Mouse (Mus musculus): ENCODE measurements around the gene Tmem238. TPM values are rescaled to one million over a fixed set of nuclear protein-coding genes. Genes with fewer than 3 reads are reported as not detected.

The Tmem238 gene
- polyA plus RNA-seq, 1 experiment from 2014 or later: 3.0 TPM

DNA sequence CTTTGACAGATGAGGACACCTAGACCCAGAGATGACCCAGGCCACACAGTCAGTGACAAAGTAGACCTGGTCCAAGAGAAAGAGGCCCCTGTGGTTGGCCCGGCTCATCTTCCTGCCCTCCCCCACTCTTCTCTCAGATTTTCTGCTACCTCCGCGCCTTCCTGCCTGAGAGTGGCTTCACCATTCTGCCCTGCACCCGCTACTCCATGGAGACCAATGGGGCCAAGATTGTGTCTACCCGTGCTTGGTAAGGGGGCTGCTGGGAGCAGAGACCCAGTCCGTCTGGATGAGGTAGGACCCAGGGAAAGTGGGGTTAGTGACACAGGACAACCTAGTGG is 47.0 kb downstream of the Tmem238 start:
- Histone ChIP-seq H3K27me3 (ENCODE audit: control insufficient read depth, insufficient read depth, low read length) (no peaks in the 10 kb centered on the region), H3K4me2 (ENCODE audit: low read length) (no peak overlapping the region), H3K9me3 (ENCODE audit: control insufficient read depth, low read length) (no peaks in the 10 kb centered on the region), H3K4me3 (ENCODE audit: control insufficient read depth in 1 of 2, insufficient read depth in 1 of 2, low read depth in 1 of 2, low read length in 2 of 2) (no peak overlapping the region), H3K9ac (ENCODE audit: low read length) (no peak overlapping the region), H3K27ac (replicated peaks in 1 of 2; ENCODE audit: control insufficient read depth in 1 of 2, insufficient read depth in 1 of 2, low read depth in 2 of 2, low read length in 2 of 2) (no peak overlapping the region), H3K36me3 (ENCODE audit: control insufficient read depth, insufficient read depth, low read length) (peaks cover 49% of the 10 kb centered on the region), H3K4me1 (ENCODE audit: control insufficient read depth in 2 of 2, insufficient read depth in 2 of 2, low read length in 2 of 2) (peaks cover 12 to 24% of the 10 kb centered on the region in 2 experiments)
- ATAC-seq (ENCODE audit: insufficient number of reproducible peaks, insufficient read depth, low FRiP score, low read depth): no peak
- WGBS: 85% methylated on average over 6 of the region's 6 CpGs

DNA sequence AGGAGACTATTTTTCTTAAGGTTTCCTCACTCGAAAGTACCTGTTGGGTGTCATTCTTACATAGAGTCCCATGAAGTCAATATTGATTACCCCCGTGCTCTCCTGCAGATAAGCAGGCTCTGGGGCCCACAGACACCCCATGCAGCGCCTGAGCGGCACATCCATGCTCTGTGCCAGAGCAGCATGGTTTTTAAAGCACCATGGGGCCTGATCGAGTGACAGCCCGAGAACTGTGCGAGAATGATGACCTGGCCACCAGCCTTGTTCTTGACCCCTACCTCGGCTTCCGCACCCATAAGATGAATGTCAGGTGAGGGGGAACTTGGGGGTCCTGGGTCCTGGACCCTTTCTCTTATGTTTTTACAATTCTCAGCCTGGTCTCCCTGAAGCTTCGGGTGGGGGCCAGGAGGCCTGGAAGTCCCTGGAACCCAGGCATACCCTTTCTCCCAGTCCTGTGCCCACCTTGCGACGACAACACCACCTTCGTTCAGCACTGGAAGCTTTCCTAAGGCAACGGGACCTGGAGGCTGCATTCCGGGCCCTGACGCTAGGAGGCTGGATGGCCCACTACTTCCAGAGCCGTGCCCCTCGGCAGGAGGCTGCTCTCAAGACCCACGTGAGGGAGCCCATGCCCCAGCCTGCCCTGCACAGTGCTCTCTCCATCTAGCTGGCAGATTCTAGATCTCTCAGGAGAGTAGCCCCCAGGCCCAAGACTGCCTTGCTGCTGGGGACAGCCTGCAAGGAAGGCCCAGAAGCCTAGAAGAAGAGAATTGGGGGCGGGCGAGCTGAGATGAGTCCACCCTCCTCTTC is 47.6 kb downstream of the Tmem238 start:
- no peak for ATAC-seq (ENCODE audit: insufficient number of reproducible peaks, insufficient read depth, low FRiP score, low read depth)
- Histone ChIP-seq H3K9me3 (ENCODE audit: control insufficient read depth, low read length) (no peaks in the 10 kb centered on the region), H3K4me2 (ENCODE audit: low read length) (peak overlapping the region; percentile 72), H3K4me3 (ENCODE audit: control insufficient read depth in 1 of 2, insufficient read depth in 1 of 2, low read depth in 1 of 2, low read length in 2 of 2) (peak overlapping the region in 1 of 2 experiments; percentile 81; a peak in 2 of 4 replicates), H3K36me3 (ENCODE audit: control insufficient read depth, insufficient read depth, low read length) (peaks cover 47% of the 10 kb centered on the region), H3K4me1 (ENCODE audit: control insufficient read depth in 2 of 2, insufficient read depth in 2 of 2, low read length in 2 of 2) (peaks cover 12 to 24% of the 10 kb centered on the region in 2 experiments), H3K27me3 (ENCODE audit: control insufficient read depth, insufficient read depth, low read length) (no peaks in the 10 kb centered on the region), H3K27ac (replicated peaks in 1 of 2; ENCODE audit: control insufficient read depth in 1 of 2, insufficient read depth in 1 of 2, low read depth in 2 of 2, low read length in 2 of 2) (peak overlapping the region; percentile 92 to 93), H3K9ac (ENCODE audit: low read length) (peak overlapping the region; percentile 91)
- 83% methylated on average over 21 of the region's 21 CpGs for WGBS

DNA sequence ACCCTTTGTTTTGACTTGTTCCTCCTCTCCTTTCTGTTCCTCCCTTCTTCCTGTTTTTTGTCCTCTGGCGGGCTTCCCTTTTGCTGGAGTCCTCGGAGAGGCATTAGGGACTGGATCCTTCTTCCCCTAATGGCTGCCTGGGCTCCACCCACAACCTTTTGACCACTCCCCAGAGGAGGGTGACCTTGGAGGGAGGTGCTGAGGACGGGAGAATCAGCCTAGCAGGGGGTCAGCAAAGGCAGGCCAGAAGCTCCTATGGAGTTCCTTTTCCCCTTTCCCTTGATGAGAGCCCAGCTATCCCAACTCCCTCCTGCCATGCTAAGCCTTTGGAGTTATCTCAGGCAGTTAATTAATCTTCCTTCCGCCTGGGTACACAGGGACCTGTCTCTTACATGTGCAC is 48.3 kb downstream of the Tmem238 start:
- Histone ChIP-seq H3K27ac (replicated peaks in 1 of 2; ENCODE audit: control insufficient read depth in 1 of 2, insufficient read depth in 1 of 2, low read depth in 2 of 2, low read length in 2 of 2) (peak overlapping the region; percentile 92 to 93), H3K27me3 (ENCODE audit: control insufficient read depth, insufficient read depth, low read length) (no peaks in the 10 kb centered on the region), H3K4me1 (ENCODE audit: control insufficient read depth in 2 of 2, insufficient read depth in 2 of 2, low read length in 2 of 2) (peaks cover 12 to 24% of the 10 kb centered on the region in 2 experiments), H3K36me3 (ENCODE audit: control insufficient read depth, insufficient read depth, low read length) (peaks cover 40% of the 10 kb centered on the region), H3K9ac (ENCODE audit: low read length) (peak overlapping the region; percentile 91), H3K9me3 (ENCODE audit: control insufficient read depth, low read length) (no peaks in the 10 kb centered on the region), H3K4me3 (ENCODE audit: control insufficient read depth in 1 of 2, insufficient read depth in 1 of 2, low read depth in 1 of 2, low read length in 2 of 2) (peak overlapping the region; percentile 81 to 85), H3K4me2 (ENCODE audit: low read length) (peak overlapping the region; percentile 72)
- no peak for ATAC-seq (ENCODE audit: insufficient number of reproducible peaks, insufficient read depth, low FRiP score, low read depth)
- 7% methylated on average over 4 of the region's 4 CpGs for WGBS

DNA sequence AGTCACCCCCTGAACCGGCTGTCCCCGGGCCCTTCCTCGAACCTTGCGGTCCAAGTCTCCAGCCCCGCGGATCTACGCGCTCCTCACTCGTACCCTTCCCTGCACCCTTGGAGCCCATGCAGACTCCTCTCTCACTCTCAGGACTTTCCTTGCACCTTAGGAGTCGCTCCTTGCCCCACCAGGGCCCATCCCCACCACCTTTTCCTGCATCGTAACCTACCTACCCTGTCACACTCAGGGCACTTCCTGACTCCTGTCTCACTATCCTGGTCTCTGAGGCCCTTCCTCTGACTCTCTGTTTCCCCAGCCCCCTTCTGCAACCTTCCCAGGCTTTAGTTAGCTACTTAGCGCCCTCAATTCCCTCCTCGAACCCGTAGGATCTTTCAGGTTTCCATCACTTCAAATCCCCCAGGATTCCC is 49.1 kb downstream of the Tmem238 start:
- peak overlapping the region; percentile 91 for H3K9ac ChIP-seq (ENCODE audit: low read length)
- H3K27ac ChIP-seq (replicated peaks in 1 of 2; ENCODE audit: control insufficient read depth in 1 of 2, insufficient read depth in 1 of 2, low read depth in 2 of 2, low read length in 2 of 2): peak overlapping the region; percentile 92 to 93
- H3K4me2 ChIP-seq (ENCODE audit: low read length): peak overlapping the region; percentile 72
- peak; percentile 2; the same call in 1 of the 2 replicates for ATAC-seq (ENCODE audit: insufficient number of reproducible peaks, insufficient read depth, low FRiP score, low read depth)
- H3K27me3 ChIP-seq (ENCODE audit: control insufficient read depth, insufficient read depth, low read length): no peaks in the 10 kb centered on the region
- peaks cover 31% of the 10 kb centered on the region for H3K36me3 ChIP-seq (ENCODE audit: control insufficient read depth, insufficient read depth, low read length)
- H3K4me3 ChIP-seq (ENCODE audit: control insufficient read depth in 1 of 2, insufficient read depth in 1 of 2, low read depth in 1 of 2, low read length in 2 of 2): peak overlapping the region; percentile 81 to 85
- no peaks in the 10 kb centered on the region for H3K9me3 ChIP-seq (ENCODE audit: control insufficient read depth, low read length)
- peaks cover 12 to 24% of the 10 kb centered on the region in 2 experiments for H3K4me1 ChIP-seq (ENCODE audit: control insufficient read depth in 2 of 2, insufficient read depth in 2 of 2, low read length in 2 of 2)
- WGBS: 0% methylated on average over 11 of the region's 14 CpGs

DNA sequence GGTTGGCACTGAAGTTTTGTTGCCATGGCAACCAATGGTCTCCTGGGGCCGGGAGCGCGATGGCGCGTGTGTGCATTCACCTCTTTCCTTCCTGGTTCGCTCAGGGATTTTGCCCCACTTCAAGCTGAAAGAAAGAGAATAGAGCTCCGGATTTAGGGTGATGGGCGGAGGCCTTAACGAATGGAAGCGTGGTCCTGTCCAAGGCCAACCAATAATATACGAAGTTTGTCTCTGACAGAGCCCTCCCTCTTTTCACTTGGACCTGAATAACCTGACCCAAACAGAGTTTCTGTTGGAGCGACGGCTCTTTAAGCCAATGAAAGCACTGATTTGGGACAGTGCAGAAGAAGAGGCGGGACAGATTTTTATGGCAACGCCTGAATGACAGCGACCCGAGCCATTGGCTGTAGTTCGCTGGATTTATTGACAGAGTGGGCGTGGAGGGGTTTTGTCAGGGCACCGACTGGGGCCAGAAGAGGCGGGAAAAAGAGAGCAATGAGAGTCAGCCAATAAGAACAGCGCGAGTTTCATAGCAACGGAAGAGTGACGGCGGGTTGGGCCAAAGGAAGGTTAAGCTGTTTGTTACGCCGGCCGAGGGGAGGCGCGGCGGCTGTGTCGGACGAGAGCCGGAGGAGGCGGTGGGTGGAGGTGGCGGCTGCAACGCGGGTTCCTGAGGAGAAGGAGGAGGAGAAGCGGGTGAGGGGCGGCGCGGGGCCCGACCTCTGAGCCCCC is 49.7 kb downstream of the Tmem238 start, which contains the start of gene Kmt5c:
Kmt5c (plus strand) TSS at position 572 of the 732 bp plus-strand sequence.
- Histone ChIP-seq H3K4me3 (ENCODE audit: control insufficient read depth in 1 of 2, insufficient read depth in 1 of 2, low read depth in 1 of 2, low read length in 2 of 2) (peak within 1 kb of the TSS; percentile 81 to 85), H3K9me3 (ENCODE audit: control insufficient read depth, low read length) (no peaks in the 10 kb centered on the region), H3K4me1 (ENCODE audit: control insufficient read depth in 2 of 2, insufficient read depth in 2 of 2, low read length in 2 of 2) (peaks cover 12 to 24% of the 10 kb centered on the region in 2 experiments), H3K27me3 (ENCODE audit: control insufficient read depth, insufficient read depth, low read length) (no peaks in the 10 kb centered on the region), H3K36me3 (ENCODE audit: control insufficient read depth, insufficient read depth, low read length) (peaks cover 26% of the 10 kb centered on the region), H3K27ac (replicated peaks in 1 of 2; ENCODE audit: control insufficient read depth in 1 of 2, insufficient read depth in 1 of 2, low read depth in 2 of 2, low read length in 2 of 2) (peak within 1 kb of the TSS; percentile 92 to 93), H3K9ac (ENCODE audit: low read length) (peak within 1 kb of the TSS; percentile 91), H3K4me2 (ENCODE audit: low read length) (peak within 1 kb of the TSS; percentile 72)
- under 1% methylated on average over 35 of the region's 44 CpGs for WGBS
- peak; percentile 96 for ATAC-seq (ENCODE audit: insufficient number of reproducible peaks, insufficient read depth, low FRiP score, low read depth)

DNA sequence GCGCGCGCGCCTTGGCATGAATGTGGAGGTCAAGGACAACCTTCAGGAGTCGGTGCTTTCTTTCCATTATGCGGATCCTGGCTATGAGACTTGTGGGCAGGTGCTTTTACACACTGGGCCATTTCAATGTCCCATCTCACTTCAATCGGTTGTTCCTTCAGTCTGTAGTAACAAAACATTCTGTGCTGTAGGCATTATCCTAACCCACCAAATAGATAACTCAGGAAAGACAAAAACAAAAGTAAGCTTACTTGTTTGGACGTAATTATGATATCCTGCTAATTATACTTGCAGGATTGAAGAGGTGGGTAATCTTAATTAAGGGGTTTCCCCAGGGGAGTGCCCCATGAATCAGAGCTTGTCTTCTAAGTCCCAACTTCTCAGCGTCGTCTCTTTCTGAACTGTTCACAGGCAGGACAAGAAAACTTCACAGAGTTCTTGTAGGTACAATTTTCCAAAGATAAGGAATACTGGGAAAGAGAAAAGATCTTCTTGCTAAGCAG is 50.4 kb downstream of the Tmem238 start:
- no peak for ATAC-seq (ENCODE audit: insufficient number of reproducible peaks, insufficient read depth, low FRiP score, low read depth)
- WGBS: 52% methylated on average over 10 of the region's 10 CpGs
- Histone ChIP-seq H3K36me3 (ENCODE audit: control insufficient read depth, insufficient read depth, low read length) (peaks cover 20% of the 10 kb centered on the region), H3K27ac (replicated peaks in 1 of 2; ENCODE audit: control insufficient read depth in 1 of 2, insufficient read depth in 1 of 2, low read depth in 2 of 2, low read length in 2 of 2) (peak overlapping the region; percentile 68 to 71), H3K27me3 (ENCODE audit: control insufficient read depth, insufficient read depth, low read length) (no peaks in the 10 kb centered on the region), H3K4me3 (ENCODE audit: control insufficient read depth in 1 of 2, insufficient read depth in 1 of 2, low read depth in 1 of 2, low read length in 2 of 2) (peak overlapping the region; percentile 39 to 46), H3K4me1 (ENCODE audit: control insufficient read depth in 2 of 2, insufficient read depth in 2 of 2, low read length in 2 of 2) (peaks cover 12 to 24% of the 10 kb centered on the region in 2 experiments), H3K9ac (ENCODE audit: low read length) (peak overlapping the region; percentile 49), H3K9me3 (ENCODE audit: control insufficient read depth, low read length) (no peaks in the 10 kb centered on the region), H3K4me2 (ENCODE audit: low read length) (peak overlapping the region; percentile 69)
